Mouse (Mus musculus): Measurements from ENCODE around the gene Ccdc83.
"Not testable (repeated sequence)": the region's sequence is repeated elsewhere in the genome, so short reads cannot be mapped to it uniquely, and the experiment has no call there.

The Ccdc83 gene

DNA sequence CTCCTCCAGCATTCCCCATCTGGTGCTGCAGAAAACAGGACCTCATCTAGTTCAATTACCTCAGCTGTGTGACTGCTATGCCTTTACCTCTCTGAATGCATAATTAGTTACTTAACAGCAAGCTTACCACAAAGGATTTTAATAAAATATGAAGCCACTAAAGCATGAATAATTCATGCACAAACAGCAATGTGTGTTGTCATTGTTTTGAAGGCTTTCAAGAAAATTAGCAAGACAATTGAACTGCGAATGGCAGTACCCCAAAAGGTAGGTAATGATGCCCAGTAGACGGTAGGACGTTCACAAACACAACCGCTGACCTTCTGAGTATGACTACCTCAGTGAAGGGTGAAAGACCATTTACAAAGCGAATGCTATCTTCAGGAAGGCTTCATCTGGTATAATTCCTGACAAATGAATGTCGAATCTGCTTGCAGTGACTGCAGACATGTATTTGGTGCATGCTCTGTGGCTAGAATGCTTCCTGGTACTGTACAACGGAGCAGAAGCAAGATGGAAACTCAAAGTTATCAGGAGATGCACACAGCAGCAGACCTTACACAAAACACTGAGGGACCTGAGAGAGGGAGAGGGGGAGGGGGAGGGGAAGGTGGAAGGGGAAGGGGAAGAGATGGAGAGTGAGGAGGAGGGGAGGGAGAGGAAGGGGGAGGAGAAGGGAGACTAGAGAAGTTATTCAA, 3.5 kb downstream of the Ccdc83 start:
- in situ Hi-C loops (cut with MboI, MseI) = loop anchor here in 1 of 2 experiments (10.0 kb wide), 1 partner anchor 757 kb away; no protein-coding TSS in a partner anchor

DNA sequence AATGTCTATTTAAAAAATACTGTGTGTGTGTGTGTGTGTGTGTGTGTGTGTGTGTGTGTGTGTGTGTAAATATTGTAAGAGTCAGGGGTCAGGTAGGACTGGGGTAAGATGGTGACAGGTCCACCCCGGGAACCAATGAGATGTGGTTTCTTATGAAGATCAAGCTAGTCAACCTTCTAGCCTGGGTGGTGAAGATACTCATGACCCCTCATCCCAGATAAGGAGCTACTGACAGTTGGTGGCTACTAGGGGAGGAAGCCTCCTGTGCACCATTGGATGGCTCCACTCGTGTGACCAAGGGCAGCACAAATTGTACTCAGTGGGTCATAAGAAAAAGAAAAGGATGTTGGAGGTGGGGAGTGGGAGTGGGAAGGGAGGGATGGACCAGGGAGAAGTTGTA, 5.7 kb downstream of the Ccdc83 start:
- in situ Hi-C loops (cut with MboI, MseI) = loop anchor here in 1 of 2 experiments (10.0 kb wide), 1 partner anchor 755 kb away; no protein-coding TSS in a partner anchor

DNA sequence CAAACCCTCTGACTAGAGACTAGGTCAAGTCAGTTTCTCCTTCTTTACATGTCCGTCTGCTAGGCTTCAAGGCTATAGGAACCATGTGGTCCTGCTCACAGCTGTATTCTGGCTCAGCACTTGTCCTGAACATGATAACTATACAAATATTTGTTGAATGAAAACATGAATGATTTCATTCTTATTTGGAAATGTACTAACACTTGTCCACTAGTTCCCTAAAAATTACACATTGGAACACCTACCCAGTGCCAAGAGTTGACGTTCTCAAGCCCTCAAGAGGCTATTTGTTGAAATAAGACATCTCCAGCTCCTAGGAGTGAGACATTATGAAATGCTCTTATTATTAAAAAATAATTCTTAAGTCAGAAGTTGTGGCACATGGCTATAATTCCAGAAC, 6.9 kb downstream of the Ccdc83 start:
- in situ Hi-C loops (cut with MboI, MseI) = no loop called here

DNA sequence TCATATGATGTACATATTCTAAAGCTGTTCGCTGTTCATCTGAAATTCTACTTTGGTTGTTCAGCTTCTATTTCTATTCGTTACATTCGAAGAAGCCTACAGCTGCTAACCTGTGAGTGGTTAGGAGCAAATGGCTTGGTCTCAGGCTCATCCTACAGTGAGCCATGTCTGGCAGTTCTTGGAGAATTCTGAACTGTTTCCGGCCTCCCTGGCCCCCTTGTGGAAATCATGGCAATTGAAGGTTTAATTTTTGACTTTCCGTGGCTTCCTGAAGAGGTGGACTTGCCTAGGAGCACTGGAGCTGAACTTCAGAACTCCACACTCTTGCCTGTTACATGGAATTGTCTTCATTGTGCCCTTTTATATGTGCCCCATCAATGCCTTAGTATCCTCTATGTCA, 12.6 kb downstream of the Ccdc83 start:
- in situ Hi-C loops (cut with MboI, MseI) = no loop called here

DNA sequence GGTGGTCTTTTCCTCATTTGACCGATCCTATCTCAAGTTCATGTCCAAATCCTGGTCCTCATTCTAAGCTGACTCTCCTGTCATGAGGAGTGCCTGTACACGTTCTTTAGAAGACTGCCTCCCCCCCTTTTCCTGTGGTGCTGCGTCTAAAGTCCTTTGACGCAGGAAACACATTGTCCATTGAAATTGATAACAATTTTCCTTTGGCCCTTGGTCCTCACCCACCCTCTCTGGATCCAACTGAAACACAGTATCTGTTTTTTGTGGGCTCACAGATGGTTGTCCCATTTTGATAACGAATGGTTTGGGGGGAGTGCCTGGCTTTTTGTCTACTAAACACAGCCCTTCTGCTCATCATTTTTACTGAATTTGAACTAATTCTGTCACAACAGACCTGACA, 21.9 kb downstream of the Ccdc83 start:
- in situ Hi-C loops (cut with MboI, MseI) = no loop called here

DNA sequence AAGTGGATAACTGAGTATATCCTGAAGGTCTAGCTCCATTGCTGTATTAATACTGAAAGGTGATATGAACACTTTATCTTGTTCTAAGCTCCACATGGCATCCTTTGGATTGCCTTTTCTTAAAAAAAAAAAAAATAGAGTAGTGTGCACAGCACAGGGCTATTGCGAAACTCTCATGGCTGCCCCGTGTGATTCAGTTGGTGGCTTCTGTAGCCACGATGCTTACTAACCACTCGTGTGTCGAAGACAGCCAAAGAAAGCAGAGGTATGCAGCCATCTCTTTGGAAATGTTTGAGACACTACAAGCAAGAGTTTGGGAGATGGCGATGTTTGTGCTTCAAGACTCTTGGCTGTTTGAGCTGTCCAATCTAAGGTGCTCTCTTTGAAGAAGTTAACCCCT, 22.4 kb downstream of the Ccdc83 start:
- in situ Hi-C loops (cut with MboI, MseI) = no loop called here

DNA sequence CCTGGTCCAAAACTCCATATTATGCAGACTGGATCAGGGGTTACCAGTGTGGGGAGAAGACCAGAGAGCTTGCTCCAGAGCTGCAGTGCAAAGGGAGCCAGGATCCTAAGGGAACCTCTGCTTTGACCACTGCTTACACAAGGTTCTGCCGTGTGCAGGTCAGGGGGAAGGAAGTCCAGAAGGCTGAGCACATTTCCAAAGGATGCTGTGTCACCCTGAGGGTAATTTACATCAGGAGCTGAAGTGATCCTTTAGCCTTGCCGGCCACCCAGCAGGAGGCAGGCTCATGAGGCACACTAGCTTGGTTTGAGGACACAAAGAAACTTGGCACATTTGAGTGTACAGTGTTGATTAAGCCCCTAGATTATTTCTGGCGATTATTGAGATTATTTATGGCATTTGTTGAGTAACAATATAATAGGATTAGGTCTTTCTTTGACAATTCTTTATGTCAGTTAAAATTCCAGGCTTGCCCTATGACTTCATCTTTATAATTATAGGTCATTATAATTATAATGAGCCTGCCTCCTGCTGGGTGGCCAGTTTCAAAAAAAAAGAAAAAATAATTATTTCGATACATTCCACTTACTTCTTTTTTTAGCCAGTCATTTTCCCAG, 29.2 kb downstream of the Ccdc83 start:
- in situ Hi-C loops (cut with MboI, MseI) = no loop called here

DNA sequence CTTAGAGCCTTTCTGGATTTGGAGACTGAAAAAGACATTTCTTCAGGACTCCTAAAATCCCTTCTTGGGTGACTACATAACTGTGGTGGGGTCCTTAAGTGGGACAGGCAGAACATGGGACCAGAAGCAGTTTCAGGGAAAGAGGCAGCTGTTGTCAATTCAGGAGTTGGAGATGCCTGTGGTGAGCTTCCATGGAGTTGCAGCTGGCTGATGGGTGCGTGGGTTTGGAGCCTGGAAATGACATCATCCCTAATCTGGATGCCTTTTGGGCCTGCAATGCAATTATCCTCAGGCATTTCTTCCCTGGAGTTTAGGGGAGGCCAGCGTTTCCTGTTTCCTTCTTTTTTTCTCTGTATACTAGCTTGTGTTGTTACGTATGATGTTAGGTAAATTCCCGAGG, 31.7 kb downstream of the Ccdc83 start:
- in situ Hi-C loops (cut with MboI, MseI) = no loop called here

DNA sequence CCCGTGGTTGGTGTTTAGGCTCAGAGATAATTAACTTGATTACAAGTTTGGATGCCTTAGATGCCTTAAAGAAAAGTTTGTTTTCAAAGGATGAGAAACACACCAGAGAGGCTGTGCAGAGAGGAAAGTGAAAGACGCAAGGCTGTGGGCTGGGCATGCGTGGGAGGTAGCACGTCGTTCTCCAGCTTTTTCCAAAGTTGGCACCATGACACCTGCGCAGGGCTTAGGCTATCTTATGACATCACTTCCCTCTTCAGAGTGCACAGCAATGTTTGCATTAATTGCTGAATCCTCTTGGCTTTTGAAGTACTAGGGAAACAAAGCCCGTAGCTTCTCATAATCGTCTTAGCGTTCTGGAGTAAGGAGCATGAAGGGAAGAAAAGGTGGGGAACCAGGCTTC, 34.1 kb downstream of the Ccdc83 start:
- in situ Hi-C loops (cut with MboI, MseI) = no loop called here

DNA sequence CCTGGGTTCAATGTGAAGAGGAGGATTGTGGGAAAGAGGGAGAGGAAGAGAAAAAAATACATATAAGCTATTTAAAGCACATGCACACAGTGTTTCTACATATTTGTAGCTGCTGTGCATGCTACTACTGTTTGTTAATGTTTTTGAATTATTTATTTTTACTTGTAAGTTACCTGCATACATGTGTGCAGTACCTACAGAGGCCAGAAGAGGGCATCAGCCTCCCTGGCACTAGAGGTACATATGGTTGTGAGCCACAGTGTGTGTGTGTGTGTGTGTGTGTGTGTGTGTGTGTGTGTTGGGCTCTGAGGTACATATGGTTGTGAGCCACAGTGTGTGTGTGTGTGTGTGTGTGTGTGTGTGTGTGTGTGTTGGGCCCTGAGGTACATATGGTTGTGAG, 36.7 kb downstream of the Ccdc83 start:
- in situ Hi-C loops (cut with MboI, MseI) = not testable (repeated sequence)

DNA sequence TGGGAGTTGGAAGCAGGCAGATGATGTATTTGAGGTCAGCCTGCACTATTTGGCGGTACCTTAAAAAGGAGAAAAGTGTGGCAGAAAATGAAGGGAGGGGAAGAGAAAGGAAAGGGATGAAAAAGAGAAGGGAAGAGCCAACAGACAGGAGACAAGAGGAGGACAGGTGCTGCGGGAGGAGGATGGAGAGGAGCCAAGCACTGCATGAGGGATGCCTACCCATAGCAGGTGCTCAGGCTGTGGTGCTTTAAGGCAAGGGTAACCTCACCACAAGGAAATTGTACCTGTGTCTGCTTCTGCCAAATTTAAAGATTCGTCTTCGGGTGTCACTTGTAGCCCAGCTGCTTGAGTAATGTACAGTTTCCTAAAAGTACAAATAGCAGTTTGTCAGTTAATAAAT, 37.5 kb downstream of the Ccdc83 start:
- in situ Hi-C loops (cut with MboI, MseI) = no loop called here

DNA sequence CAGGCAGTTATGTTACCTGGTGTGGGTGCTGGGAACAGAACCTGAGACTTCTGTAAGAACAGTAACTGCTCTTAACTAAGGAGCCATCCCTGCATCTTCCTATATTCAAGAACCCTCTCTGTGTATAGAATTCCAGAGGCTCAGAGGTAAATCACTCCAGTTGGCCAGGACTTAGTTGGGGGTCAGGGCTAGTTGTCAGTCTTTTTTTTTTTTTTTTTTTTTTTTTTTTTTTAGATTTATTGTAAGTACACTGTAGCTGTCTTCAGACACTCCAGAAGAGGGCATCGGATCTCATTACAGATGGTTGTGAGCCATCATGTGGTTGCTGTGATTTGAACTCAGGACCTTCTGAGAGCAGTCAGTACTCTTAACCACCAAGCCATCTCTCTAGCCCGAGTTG, 44.1 kb downstream of the Ccdc83 start:
- in situ Hi-C loops (cut with MboI, MseI) = no loop called here

DNA sequence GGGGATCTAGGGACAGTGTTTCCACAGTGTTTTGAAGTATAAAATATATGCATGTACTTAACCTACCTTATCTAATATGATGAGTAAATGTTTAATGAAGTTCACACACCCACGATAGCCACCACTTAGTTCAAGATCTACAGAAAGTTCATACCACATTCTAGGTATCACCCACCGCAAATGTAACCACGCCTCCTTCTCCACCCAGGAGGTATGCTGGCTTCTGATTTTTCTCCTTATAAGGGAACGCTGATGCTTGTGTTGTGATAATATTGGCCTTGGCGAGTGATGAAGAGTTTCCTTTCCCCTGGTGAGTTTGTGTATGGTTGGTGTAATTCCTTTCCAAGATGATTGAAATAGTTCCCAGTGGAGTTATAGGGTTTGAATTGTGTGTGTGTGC, 47.5 kb downstream of the Ccdc83 start:
- in situ Hi-C loops (cut with MboI, MseI) = no loop called here

DNA sequence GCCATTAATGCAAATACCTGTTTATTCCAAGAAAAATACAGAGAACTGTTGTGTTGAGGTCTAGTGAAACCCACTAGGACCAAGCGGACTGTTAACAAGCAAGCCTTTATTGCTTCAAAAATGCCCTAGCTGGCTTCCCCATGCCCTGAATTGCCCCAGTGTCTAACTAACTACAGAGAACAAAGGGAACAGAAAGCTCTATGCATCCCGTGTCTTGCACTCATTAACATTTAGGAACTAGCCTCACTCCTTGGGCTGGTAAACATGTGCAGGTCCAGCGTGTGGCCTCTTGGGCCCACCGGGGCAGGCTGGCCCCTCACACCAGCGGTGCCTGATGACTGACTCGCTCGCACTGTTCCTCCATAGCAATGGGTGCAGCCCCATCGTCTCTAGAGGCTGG, 49.1 kb downstream of the Ccdc83 start:
- in situ Hi-C loops (cut with MboI, MseI) = no loop called here

DNA sequence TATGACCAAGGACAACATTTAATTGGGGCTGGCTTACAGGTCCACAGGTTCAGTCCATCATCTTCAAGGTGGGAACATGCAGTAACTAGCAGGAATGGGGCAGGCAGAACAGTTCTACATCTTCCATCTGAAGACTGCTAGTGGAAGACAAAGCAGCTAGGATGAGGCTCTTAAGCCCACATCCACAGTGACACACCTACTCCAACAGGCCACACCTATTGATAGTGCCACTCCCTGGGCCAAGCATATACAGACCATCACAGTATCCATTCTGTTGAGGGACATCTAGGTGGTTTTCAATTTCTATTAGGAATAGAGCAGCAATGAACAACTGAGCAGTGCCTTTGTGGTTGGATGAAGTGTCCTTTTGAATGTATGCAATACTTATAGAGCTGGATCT, 54.6 kb downstream of the Ccdc83 start:
- in situ Hi-C loops (cut with MboI, MseI) = loop anchor here in 1 of 2 experiments (5.0 kb wide), 1 partner anchor 34 kb away; no protein-coding TSS in a partner anchor

DNA sequence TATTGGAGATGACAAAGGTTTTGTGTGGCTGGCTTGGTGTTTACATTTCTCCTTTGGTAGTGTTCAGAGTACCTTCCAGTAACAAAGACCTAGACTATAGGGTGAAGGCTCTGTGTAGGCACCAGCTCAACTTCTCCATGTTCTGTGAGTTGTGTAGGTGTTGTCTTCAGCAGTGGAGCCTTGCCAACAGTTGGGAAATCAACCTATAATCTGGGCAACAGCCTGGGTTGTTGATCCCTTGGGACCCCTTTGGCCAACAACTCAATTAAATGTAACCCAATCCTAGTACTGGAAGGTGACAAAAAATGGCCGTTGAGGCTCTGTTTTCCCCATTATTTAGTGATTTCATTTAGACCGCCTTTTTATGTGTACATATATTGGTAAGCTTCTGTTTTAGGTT, 55.5 kb downstream of the Ccdc83 start:
- in situ Hi-C loops (cut with MboI, MseI) = loop anchor here in 1 of 2 experiments (5.0 kb wide), 1 partner anchor 33 kb away; no protein-coding TSS in a partner anchor

DNA sequence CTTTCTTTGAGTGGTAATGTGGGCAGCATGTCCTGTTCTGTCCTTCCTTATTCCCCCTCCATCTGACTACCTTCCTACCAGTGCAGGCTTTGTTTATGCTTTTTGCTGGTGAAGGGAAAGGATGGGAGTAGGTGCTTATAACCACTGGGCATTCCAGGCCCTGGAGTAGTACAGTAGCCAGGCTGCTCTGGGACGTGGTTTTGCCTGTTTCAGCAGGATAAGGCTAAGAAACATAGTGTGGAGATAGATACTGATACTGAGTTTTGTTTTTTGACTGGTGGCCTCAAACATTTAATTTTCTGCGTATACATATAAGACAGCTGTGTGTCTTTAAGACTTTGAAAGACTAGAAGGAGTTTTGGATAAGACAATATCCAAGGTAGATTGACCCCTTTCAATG, 61.7 kb downstream of the Ccdc83 start:
- in situ Hi-C loops (cut with MboI, MseI) = no loop called here

DNA sequence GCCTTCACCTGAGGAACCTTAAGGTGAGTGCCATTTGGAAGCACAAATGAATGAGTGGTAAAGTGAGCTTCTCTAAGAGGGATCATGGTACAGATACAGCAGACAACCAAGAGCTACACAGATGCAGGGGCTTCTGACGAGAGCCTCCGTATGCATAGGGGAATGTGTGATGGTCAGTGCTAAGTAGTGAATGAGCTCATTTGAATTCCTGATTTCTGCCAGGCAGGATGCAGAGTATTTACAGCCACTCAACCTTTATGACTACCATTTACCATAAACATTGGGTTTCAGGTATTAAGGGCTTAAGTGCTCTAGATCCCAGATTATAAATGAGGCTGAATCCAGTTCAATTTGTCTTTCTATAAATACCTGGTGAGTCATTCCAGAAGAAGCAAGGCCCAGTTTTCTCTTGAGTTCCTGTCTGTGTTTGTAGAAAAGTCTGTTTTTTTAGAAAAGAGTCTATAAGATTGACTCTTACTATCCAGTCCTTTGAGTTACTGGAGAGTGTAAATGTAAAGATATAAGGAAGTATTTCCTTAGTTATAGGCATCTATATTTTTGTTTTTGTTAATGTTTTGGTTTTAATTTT, 63.6 kb downstream of the Ccdc83 start:
- in situ Hi-C loops (cut with MboI, MseI) = no loop called here

DNA sequence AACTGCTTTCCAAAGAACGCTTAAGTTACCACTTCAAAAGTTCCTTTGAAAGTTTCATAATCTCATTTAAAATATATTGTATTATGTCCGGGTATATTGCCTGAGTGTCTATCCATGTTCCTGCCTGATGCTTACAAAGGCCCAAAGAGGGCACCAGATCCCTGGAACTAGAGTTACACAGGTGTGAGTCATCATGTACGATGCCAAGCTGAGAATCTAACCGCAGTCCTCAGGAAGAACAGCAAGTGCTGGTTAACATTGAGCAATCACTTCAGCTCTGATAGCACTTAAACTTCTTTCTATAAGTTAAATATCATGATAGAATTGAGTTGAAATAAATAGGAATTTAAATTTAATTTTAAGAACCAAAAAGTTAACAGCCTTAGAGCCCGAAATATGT, 65.3 kb downstream of the Ccdc83 start:
- in situ Hi-C loops (cut with MboI, MseI) = no loop called here

DNA sequence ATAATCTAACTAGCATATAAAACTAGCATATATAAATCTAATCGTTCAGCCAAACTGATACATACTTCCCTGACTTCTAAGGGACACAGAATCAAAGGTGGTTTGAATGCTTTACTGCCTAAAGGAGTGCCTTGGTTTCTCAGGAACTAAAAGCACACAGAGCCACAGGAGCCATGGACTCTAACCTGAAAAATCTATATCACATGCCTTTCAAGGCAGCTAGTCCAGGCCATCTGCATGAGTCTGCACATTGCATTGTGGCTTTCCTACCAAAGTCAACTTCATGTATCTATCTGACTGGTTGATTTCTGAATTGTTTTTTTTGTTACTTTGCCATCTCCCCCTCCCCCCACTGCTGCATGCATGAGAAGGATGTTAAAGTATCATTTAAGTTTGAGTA, 84.9 kb downstream of the Ccdc83 start:
- in situ Hi-C loops (cut with MboI, MseI) = loop anchor here in 1 of 2 experiments (25.0 kb wide), 1 partner anchor 1893 kb away; the partner anchor contains the start of gene Ctsc

DNA sequence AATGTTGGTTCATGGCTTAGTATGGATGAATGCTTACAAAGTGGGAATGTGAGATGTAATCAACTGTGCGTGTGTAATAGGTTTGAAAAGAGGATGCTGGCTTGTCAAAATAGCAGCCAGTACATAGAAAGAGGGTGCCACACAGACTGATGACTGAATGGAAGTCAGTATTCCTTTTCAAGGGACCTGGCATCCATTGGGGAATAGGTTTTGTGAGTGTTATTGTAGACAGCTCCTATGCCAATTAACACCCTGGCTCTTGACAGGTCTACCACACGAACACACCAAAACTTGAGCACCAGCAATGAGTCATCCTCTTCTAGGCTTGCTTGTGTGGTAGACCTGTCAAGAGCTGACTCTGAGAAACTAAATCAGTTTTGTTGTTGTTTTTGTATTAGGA, 90.0 kb downstream of the Ccdc83 start:
- in situ Hi-C loops (cut with MboI, MseI) = loop anchor here (5.0 to 25.0 kb wide), 3 partner anchors 37 to 1888 kb away; partner anchors contain the start of gene Ctsc (in 1 of the 2)

All from T-helper 17 cell (primary cell).